Mouse (Mus musculus) urinary bladder, postnatal 14 days (tissue): ENCODE results near the gene Dctn1.
A peak's percentile ranks its signal among the peaks of the same experiment; 100 is the strongest.
"Not testable (repeated sequence)": the region's sequence is repeated elsewhere in the genome, so short reads cannot be mapped to it uniquely, and the experiment has no call there.

ENCODE experiments used
- DNase-seq: peaks from one replicate; pipeline ENCODE4 v3.0.0; 2021; ENCODE audit warnings: low spot score

Gene Dctn1

GRCm38 (mm10) chr6:83136291-83136880 is 29.3 kb upstream of the Dctn1 start:
- DNase-seq: no peak

GRCm38 (mm10) chr6:83136881-83137575 is 28.7 kb upstream of the Dctn1 start:
- peak; percentile 66 for DNase-seq

- peak; percentile 87 for DNase-seq
Observed at GRCm38 (mm10) chr6:83137576-83137950, 28.2 kb upstream of the Dctn1 start.

- DNase-seq: no peak
Observed at GRCm38 (mm10) chr6:83138056-83138455, 27.7 kb upstream of the Dctn1 start.

- DNase-seq: no peak
Observed at GRCm38 (mm10) chr6:83140044-83140443, 25.7 kb upstream of the Dctn1 start.

GRCm38 (mm10) chr6:83141636-83142035 is 24.1 kb upstream of the Dctn1 start:
- DNase-seq: no peak

GRCm38 (mm10) chr6:83142211-83142731 is 23.4 kb upstream of the Dctn1 start:
- DNase-seq: no peak

GRCm38 (mm10) chr6:83142886-83143285 is 22.8 kb upstream of the Dctn1 start:
- DNase-seq: peak; percentile 63

GRCm38 (mm10) chr6:83145209-83145608 is 20.5 kb upstream of the Dctn1 start:
- no peak for DNase-seq

GRCm38 (mm10) chr6:83145805-83146204 is 19.9 kb upstream of the Dctn1 start:
- DNase-seq: no peak

- no peak for DNase-seq
Observed at GRCm38 (mm10) chr6:83147280-83147679, 18.4 kb upstream of the Dctn1 start.

GRCm38 (mm10) chr6:83151721-83152120 is 14.0 kb upstream of the Dctn1 start:
- no peak for DNase-seq

GRCm38 (mm10) chr6:83153038-83153437 is 12.7 kb upstream of the Dctn1 start:
- DNase-seq: no peak

GRCm38 (mm10) chr6:83153485-83153884 is 12.2 kb upstream of the Dctn1 start:
- no peak for DNase-seq

GRCm38 (mm10) chr6:83155552-83156238 is 10.0 kb upstream of the Dctn1 start:
- no peak for DNase-seq

GRCm38 (mm10) chr6:83156259-83156684 is 9.4 kb upstream of the Dctn1 start, which contains the start of the genes Wdr54 and 1700003E16Rik:
Gene Wdr54 (minus strand): TSS chr6:83156397.
Gene 1700003E16Rik (plus strand): TSS chr6:83156404.
- DNase-seq: no peak

GRCm38 (mm10) chr6:83159456-83159855 is 6.3 kb upstream of the Dctn1 start:
- DNase-seq: not testable (repeated sequence)

- DNase-seq: no peak
Observed at GRCm38 (mm10) chr6:83161442-83161841, 4.3 kb upstream of the Dctn1 start.

GRCm38 (mm10) chr6:83161921-83162641 is 3.6 kb upstream of the Dctn1 start:
- peak; percentile 53 for DNase-seq

GRCm38 (mm10) chr6:83162701-83163100 is 3.0 kb upstream of the Dctn1 start:
- peak; percentile 69 for DNase-seq

GRCm38 (mm10) chr6:83165026-83165606 is 604 bp upstream of the Dctn1 start:
- DNase-seq: no peak

- no peak for DNase-seq
Observed at GRCm38 (mm10) chr6:83166243-83166630, 517 bp downstream of the Dctn1 start.
